Mouse (Mus musculus) heart, postnatal 14 days (tissue): ENCODE measurements around the gene Eps15l1. TPM values are rescaled to one million over a fixed set of nuclear protein-coding genes. Genes with fewer than 3 reads are reported as not detected.

ENCODE experiments used
- DNase-seq, 2 experiments: peaks; one replicate each; pipeline ENCODE4 v3.0.0; 2021 to 2022
- intact Hi-C: fragments of 180-260 bp; cut with DNase I; formaldehyde crosslinking; loops from one replicate; pipeline ENCODE4 v1.15.1; 2025
- total RNA-seq, 2 experiments: library from RNA; stranded (reverse); gene quantifications; 2 replicates each; pipeline ENCODE4 v1.2.3; 2021

Gene Eps15l1
- total RNA-seq, 2 experiments from 2014 or later, result 44.4 to 47.5 TPM

DNA sequence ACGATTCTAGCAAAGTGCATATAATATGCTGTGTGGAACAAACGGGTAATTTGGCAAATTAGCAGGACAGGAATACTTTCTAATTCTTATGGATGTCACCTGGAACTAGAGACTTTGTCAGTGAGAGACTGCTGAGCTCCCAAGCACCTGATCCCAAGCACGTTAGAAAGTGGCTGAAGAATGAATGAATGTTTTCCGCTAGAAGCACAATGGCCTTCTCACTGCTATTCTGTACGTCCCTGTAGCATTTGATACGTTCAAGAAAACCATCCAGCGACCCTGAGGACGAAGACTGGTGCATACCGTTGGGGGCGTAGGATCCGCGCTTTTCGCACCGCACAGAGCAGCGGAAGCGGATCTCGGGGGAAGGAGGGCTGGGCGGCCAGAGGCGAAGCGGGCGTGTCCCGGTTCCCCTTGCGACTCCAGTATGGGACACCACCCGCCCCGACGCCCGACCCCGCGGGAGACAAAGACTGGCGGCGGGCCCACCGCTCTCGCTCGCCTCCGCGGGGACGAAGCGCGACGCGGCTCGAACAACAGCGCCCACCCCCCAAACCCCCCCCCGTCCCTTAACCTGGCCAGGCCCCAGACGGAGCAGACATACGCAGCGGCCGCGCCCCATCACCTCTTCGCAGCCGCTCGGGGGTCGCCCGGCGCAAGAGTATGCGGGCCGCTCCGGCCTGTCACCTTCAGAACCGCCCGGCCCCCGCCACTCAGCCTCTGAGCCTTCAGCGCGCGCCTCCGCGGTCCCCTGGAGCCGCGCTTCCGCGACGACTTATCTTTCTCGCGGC lies 494 bp downstream of the Eps15l1 start:
- intact Hi-C loops, result loop anchor here (5.0 kb wide), 2 partner anchors 127 to 142 kb away; partner anchors contain the start of gene Med26
- peak; percentile 64 to 68 for DNase-seq

DNA sequence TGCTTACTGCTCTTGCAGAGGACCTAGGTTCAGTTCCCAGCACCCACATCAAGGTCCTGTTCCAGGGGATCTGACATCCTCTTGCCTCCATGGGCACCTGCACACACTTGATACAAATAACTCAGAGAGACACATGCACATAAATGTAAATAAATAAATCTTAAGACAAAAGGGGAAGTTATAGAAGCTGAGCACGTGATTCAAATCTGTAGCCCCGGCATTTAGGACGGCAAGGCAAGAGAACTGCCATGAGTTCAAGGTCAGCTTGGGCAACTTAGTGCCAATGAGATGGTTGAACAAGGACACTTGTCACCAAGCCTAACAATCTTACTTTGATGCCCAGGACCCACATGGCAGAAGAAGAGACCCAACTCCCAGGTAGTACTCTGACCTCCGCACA lies 3.2 kb downstream of the Eps15l1 start:
- no peak for DNase-seq
- intact Hi-C loops, result no loop called here

DNA sequence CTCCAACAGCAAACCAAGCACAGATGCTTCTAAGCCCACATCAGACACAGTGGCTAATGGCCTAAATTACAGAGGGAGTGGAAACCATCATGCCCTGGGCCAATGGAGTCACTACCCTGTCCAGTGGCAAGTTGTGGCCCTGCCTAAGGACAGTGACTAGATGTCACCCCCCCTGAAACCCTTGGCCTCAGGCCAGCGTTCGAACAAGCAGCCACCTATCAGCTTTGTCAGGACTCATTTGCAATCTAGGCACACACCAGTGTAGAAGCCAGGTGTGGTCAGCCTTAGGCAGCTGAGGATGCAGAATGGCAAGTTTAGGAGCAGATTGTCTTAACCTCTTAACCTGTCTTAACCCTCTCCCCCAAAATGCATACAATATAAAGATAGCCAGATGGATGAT lies 6.0 kb downstream of the Eps15l1 start:
- no peak for DNase-seq
- intact Hi-C loops, result no loop called here

DNA sequence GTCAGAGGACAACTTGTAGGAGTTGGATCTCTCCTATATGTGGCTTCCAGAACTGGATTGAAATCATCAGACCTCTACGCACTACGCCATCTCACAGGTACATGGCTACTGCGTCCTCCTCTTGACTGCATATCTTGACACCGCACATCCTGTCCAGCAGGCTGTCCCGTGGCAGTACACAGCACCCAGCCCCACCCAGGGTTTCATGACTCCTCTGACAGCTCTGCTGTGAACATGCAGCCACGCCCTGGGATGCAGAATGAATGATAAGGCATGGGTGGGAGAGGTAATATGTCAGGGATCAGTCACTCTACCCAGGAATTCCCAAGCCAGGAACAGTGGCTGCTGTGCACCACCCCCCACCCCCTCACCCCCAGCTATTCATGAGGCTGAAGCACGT lies 7.4 kb downstream of the Eps15l1 start:
- intact Hi-C loops, result no loop called here
- DNase-seq, result no peak

DNA sequence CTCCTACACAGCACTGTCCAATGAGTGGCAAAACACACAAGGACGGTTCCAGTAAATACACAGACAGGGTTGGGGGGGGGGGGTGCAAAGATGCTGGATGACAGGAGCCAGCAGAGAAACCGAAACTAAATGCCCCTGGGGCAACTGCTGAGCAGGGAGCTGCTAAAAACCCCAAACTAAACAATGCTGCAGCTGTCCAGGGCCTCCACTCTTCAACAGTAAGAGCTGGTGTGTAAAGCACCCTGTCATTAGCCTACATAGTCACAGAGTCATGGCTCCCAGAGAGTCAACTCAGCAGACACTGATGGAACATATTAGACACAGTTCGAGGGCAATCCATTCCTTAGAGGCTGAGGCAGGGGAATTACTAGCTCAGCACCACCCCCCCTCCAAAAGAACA lies 11.8 kb downstream of the Eps15l1 start:
- intact Hi-C loops, result loop anchor here (10.0 kb wide), 1 partner anchor 335 kb away; no protein-coding TSS in a partner anchor
- DNase-seq, result no peak

DNA sequence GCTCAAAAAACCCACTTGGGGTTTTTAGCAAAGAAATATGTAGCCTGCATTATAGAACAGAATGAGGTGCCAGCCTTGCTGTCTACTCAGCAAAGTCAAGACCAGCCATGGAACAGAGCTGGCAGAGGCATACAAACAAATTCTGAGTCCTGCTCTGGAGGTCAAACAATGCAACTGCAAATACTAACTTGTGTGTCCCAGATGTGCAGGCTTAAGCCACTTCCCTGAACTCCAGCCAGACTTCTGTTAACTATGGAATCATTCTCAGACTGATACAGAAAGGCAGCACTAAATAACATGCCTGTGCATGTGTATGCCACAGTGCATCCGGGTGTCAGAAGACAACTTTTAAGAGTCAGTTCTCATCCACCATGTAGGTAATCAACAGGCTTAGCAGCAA lies 13.4 kb downstream of the Eps15l1 start:
- intact Hi-C loops, result loop anchor here (10.0 kb wide), 1 partner anchor 337 kb away; no protein-coding TSS in a partner anchor
- DNase-seq, result no peak

DNA sequence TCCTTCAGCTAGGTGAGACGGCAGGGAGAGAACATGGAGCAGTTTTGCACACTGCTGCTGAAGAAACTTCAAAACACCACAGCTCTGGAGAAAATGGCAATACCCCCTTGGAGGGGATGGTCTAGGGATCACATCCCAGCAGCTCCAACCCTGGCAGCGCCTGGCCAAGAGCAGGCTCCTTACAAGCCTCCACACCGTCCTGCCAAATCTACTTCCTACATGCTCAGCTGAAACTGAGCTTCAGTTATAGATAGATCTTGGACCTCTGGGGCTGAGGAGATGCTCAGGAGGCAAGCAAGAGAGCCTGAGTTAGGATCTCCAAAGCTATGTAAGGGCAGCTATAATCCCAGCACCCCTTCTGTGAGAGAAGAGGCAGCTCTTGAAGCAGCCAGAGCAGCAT lies 18.3 kb downstream of the Eps15l1 start:
- DNase-seq, result no peak
- intact Hi-C loops, result loop anchor here (10.0 kb wide), 1 partner anchor 342 kb away; no protein-coding TSS in a partner anchor

DNA sequence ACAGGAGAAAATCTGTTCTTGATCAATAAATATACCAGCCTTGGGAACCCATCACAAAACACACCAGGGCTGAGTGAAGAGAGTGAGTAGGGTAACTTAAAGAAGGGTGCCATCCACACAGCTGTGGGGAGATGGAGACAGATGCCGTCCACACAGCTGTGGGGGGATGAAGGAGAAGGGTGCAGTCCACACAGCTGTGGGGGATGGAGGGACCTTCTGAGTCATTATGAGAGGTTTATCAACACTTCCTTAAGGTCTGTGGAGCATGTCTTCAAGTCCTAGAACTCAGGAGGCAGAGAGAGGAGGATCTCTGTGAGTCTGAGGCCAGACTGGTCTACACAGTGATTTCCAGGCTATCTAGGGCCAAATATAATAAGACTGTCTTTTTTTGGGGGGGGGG lies 19.9 kb downstream of the Eps15l1 start:
- intact Hi-C loops, result loop anchor here (10.0 kb wide), 1 partner anchor 343 kb away; no protein-coding TSS in a partner anchor
- no peak for DNase-seq

DNA sequence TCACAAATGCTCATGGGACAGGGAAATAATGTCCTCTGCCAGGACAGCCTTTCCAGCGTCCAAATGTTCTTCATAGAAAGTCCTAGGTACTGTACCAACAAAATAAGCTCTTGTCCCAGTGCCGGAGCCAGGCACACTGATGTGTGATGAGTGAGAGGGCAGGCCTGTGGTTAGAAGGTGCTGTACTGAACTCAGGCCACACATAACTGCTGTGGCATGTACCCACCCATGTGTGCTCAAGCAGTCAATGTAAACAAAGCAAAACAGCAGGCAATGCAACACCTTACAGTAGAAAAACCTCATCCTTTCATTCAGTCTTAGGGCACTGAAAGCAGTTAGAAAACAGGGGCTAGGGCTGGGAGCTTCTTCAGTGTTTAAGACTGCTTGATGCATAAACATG lies 35.5 kb downstream of the Eps15l1 start:
- intact Hi-C loops, result no loop called here
- no peak for DNase-seq

DNA sequence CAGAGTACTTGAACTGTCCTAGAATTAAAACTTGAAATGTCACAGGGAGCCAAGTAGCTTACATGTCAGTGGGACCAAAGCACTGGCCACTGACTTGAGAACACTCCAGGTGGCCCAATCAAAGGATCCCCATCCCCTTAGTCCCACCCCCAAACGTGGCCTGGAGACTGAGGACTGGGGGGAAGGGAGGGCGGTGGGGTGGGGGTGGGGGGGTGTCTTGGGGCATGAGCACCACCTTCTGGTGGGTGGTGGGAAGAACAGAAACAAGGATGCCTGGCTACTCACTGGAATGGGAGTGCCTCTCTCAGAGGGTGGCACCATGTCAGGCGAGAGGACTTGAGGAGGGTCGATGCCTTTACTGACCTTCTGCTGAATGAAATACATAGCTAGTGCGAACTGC lies 38.9 kb downstream of the Eps15l1 start:
- intact Hi-C loops, result no loop called here
- peak in 1 of 2 experiments; percentile 21 for DNase-seq

DNA sequence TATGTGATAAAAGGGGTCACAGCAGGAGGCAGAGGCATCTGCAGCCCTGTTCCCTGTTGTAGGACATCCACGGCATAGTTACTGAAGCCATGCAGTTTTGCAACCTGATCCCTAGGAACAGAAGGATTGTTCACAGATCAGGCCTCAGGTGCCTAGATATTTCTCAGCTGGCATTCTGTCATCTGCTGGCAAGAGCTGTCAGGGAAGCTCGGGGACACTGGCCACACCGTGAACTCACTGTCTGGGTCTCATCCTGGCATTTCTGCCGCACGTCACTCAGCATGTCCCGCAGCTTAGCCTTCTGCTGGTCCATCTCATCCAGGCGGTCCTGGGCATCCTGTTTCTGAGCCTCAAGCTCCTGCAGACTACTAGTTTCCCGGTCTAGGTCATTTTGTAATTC lies 40.6 kb downstream of the Eps15l1 start:
- intact Hi-C loops, result no loop called here
- no peak for DNase-seq

DNA sequence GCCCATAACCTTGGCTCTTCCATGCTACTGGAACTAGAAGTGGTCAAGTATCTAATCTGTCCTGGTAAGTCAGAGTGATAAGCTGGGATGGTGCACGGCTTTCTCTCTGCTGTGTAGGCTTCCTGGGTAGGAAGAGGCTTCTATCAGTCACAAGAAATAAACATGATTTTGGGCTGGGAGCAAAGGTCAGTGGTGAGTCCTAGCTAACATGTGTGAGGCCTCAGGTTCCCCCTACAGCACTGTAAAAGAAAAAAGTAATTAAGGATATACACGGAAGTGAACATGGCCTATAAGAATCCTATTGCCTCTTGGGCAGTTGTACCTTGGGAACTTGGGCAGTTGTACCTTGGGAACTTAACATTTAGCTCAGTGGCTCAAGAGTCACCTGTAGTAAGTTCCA lies 44.4 kb downstream of the Eps15l1 start:
- intact Hi-C loops, result no loop called here
- no peak for DNase-seq

DNA sequence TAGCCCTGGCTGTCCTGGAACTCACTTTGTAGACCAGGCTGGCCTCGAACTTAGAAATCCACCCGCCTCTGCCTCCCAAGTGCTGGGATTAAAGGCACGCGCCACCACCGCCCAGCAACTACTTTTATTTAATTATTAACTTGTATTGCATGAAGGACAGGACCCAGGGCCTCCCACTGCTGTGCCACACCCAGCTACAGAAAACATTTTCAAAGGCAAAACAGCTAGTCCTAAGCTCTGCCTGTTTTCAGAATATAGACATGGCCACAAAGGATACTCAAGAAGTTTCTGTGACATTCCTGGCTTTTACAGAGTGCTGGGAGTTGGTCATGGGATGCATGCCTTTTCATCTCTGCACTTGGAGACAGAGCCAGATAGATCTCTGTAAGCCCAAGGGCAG lies 45.0 kb downstream of the Eps15l1 start:
- no peak for DNase-seq
- intact Hi-C loops, result no loop called here

DNA sequence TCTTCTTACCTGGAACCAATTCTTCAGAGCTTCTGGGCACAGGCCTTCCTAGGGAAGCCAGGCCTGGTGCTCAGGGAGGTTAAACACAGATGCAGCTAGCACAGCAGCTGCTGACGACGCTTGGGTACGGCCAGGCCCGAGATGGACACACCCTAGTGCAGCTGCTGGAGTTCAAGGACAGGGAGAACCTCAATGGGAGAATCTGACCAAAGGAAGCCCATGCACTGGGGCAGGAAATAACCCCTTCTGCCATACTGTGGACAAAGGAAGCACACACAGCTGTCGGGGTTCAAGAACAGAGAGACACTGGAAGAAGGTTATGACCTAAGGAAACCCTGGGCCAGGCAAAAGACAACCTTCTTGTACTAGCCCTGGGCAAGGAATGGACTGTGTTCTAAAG lies 46.1 kb downstream of the Eps15l1 start:
- intact Hi-C loops, result no loop called here
- no peak for DNase-seq

DNA sequence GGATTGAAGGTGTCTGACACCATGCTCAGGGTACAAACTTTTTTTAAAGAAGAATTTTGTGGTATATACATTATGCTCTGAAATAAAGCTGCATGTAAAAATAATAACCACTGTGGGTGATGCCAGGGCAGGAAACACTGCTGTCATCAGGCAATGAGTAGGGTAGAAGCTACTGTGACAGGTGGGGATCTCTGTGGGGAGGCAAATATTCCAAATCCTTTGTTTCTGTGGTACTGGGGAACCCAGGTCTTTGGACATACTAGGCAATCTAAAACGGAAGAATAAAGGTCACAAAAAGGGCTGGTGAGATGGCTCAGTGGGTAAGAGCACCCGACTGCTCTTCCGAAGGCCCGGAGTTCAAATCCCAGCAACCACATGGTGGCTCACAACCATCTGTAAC lies 48.9 kb downstream of the Eps15l1 start:
- intact Hi-C loops, result no loop called here

DNA sequence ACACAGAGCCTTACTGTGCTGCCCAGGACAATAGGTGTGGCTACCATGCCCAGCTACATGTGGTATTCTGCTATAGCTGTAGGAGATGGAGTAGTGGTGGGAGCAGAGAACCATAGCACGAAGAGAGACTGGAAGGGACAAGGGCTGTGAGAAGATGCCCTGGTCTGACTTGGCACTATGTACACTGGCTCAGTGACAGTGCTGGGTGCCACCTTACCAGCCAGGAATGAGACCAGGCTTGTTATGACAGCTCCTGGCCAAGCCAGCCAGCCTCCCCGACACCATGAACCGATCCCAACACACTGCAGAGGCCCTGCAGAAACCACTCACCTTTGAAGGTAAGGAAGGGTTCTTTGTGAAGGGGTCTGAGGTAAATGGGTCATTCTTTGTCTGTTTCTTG lies 49.9 kb downstream of the Eps15l1 start:
- DNase-seq, result no peak
- intact Hi-C loops, result no loop called here

More for the DNA sequence above, 48.9 kb downstream of the Eps15l1 start:
- no peak for DNase-seq

DNA sequence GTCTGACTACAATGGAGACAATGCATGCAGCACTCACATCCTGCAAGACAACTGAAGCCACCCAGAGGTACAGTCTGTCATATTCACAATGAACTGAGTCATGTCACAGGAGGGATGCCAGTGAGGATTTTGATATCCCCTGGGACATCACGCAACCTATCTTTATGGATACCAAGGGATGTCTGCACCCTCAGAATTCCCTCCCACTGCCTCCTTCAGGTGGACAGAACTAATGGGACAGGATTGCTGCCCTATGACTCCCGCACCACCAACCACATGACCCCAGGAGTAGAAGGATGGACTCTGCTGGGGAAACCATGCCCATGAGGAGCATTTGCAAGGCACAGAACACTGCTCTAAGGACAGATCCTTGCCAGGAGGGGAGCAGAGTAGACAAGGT lies 54.8 kb downstream of the Eps15l1 start:
- intact Hi-C loops, result loop anchor here (2.0 kb wide), 2 partner anchors 42 to 190 kb away; no protein-coding TSS in a partner anchor
- no peak for DNase-seq

DNA sequence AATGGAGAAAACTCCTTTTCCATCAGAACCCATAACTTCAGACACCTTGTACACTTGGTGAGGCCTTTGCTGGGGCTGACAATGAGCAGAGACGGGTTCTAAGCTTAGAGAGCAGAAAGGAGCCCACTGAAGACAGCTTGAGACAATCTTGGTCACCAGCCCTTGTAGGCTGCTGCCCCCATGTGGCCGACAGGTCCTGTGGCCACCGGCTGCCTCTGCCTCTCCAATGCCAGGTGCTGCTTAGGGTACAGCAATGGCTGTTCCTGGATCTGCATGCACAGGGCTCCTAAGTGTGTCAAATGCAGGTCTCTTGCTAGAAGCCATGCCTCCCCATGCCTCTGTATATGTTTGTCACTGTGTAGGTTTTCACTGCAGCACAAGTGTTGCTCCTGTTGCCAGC lies 55.4 kb downstream of the Eps15l1 start:
- DNase-seq, result peak; percentile 88 to 90
- intact Hi-C loops, result loop anchor here (1.0 to 2.0 kb wide), 3 partner anchors 41 to 189 kb away; no protein-coding TSS in a partner anchor

DNA sequence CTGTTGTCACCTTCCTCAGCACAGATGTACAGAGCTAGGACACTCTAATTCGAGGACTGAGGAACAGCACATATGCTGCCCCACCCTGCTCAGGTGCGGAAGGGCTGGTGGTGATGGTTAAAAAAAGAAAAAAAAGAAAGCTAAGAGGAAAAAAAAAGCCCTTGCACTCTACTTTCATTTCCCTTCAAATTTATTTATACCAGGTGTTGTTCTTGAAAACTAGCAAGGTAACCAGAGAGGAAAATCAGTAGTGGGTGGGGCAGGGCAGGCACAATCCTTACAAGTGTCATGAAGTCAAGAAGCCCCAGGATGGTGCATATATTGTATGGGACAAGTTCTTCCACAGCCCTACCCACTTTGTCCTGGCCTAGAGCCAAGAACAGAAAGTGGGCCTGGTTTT lies 56.2 kb downstream of the Eps15l1 start:
- intact Hi-C loops, result loop anchor here (1.0 kb wide), 1 partner anchor 103 kb away; no protein-coding TSS in a partner anchor
- no peak for DNase-seq

DNA sequence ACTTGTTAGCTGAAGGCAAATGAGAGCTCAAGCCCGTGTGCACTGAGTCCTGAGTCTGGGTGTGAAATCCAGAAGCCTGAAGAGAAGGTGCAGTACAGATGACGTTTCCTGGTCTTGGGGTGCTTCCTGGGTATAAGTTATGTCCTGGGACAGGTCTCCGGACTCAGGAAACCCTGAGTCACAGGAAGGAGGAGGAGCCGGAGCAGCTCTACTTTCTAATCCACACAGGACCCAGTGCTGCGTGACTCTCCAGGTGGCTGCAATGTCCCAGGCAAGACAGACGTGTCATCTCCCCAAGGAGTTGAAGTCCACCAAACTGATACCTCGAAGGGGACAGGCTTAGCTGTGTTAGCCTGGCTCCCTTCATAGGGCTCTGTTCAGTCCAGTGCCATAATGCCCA lies 57.8 kb downstream of the Eps15l1 start:
- intact Hi-C loops, result no loop called here
- no peak for DNase-seq

DNA sequence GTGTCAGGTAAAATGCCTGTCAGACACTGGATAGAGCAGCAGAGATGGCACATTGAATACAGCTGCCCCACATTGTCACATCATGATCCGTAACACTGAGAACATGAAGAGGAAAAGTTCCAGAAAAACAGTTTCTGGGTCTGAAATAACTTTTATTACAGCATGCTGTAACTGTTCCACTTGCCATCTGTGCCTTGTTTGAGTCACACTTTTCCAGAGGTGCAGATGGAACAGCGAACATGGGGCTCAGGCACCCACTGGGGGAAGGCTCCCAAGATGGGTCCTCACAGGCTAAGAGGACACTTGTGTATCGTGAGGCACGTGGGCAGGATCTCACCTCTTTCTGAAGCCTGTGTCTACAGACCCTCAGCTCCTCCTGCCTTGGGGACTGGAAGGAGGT lies 58.5 kb downstream of the Eps15l1 start:
- no peak for DNase-seq
- intact Hi-C loops, result no loop called here

DNA sequence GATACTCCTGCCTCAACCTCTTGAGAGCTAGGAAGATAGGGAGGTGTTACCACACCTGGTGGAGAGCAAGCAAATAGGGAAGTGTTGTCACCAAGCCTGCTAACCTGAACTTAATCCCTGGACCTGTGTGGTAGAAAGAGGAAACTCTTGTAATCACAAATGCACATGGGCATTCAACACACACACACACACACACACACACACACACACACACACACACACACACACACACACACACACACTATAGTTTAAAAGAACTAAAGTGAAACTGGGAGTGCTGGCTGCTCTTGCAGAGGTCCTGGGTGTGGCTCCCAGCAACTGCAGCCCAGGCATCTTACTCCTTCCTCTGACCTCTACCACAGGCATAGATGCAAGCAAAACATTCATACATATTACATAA lies 61.1 kb downstream of the Eps15l1 start:
- intact Hi-C loops, result no loop called here
- no peak for DNase-seq
